Mouse (Mus musculus): ENCODE results near the gene Zbtb16. TPM values are rescaled to one million over a fixed set of nuclear protein-coding genes. Genes with fewer than 3 reads are reported as not detected.

Zbtb16 gene
- total and polyA plus RNA-seq, 2 experiments, result 7.2 to 24.2 TPM

GRCm38 (mm10) chr9:48604939-48605598 lies 231.0 kb downstream of the Zbtb16 start, which contains the start of gene Nnmt:
TSS of gene Nnmt (minus strand) at chr9:48605153.
- peak; percentile 93 for DNase-seq (ENCODE audit: extremely low read depth, low read depth, low spot score)
- H3K27me3 ChIP-seq (ENCODE audit: control insufficient read depth, insufficient read depth, low read length), result no peaks in the 10 kb centered on the region
- peak within 1 kb of the TSS; percentile 96 for H3K27ac ChIP-seq (replicated peaks; ENCODE audit: insufficient read depth, low read depth, low read length)
- H3K9ac ChIP-seq (ENCODE audit: low read depth, low read length), result peak within 1 kb of the TSS; percentile 31
- 18% methylated on average over 8 of the region's 8 CpGs for WGBS
- peak within 1 kb of the TSS; percentile 27 for H3K4me3 ChIP-seq (ENCODE audit: insufficient read depth, low read depth, low read length)
- H3K4me1 ChIP-seq (ENCODE audit: control insufficient read depth, insufficient read depth, low read length), result peaks cover 9% of the 10 kb centered on the region
- H3K36me3 ChIP-seq (ENCODE audit: control insufficient read depth, insufficient read depth, low read length), result peaks cover 13% of the 10 kb centered on the region; the same call in 1 of the 2 replicates
- TF ChIP-seq POLR2A (IDR thresholded peaks at IDR 0.05; ENCODE audit: extremely low read depth, insufficient read depth, low read length) (no peak), CTCF (IDR thresholded peaks at IDR 0.05; ENCODE audit: low read depth, low read length) (no peak)
- H3K79me2 ChIP-seq (ENCODE audit: control insufficient read depth, insufficient read depth, low read length), result peaks cover 4% of the 10 kb centered on the region; the same call in 1 of the 2 replicates

Other genes with a start within 250 kb of the Zbtb16 start
- 306 and 460 TPM in 2 replicates for gene Nnmt, start 231.1 kb downstream of the Zbtb16 start, total RNA-seq (2014; rRNA removed)
- gene Nnmt, start 231.1 kb downstream of the Zbtb16 start, polyA plus RNA-seq (2012; rRNA removed), result 45.7 and 126 TPM in 2 replicates
- gene Htr3a, start 74.9 kb upstream of the Zbtb16 start, total RNA-seq (2014; rRNA removed), result not detected in 2 replicates
- gene Htr3a, start 74.9 kb upstream of the Zbtb16 start, polyA plus RNA-seq (2012; rRNA removed), result not detected in 2 replicates
- not detected in 2 replicates for gene Htr3b, start 128.8 kb upstream of the Zbtb16 start, total RNA-seq (2014; rRNA removed)
- not detected in 2 replicates for gene Htr3b, start 128.8 kb upstream of the Zbtb16 start, polyA plus RNA-seq (2012; rRNA removed)
- 6.1 and 8.0 TPM in 2 replicates for gene Usp28, start 149.2 kb upstream of the Zbtb16 start, total RNA-seq (2014; rRNA removed)
- 6.4 and 8.2 TPM in 2 replicates for gene Usp28, start 149.2 kb upstream of the Zbtb16 start, polyA plus RNA-seq (2012; rRNA removed)
- 9.6 and 9.9 TPM in 2 replicates for gene Zw10, start 219.4 kb upstream of the Zbtb16 start, total RNA-seq (2014; rRNA removed)
- 5.6 and 6.1 TPM in 2 replicates for gene Zw10, start 219.4 kb upstream of the Zbtb16 start, polyA plus RNA-seq (2012; rRNA removed)
- not detected in 2 replicates for gene Tmprss5, start 245.0 kb upstream of the Zbtb16 start, total RNA-seq (2014; rRNA removed)
- not detected in 2 replicates for gene Tmprss5, start 245.0 kb upstream of the Zbtb16 start, polyA plus RNA-seq (2012; rRNA removed)